Mouse (Mus musculus) kidney, postnatal 0 days (tissue): ENCODE measurements around the gene Prss36. TPM values are rescaled to one million over a fixed set of nuclear protein-coding genes. Genes with fewer than 3 reads are reported as not detected.

Source experiments
- ATAC-seq: fragments of 200-750 bp; cut with Nextera tagmentation; replicated peaks from 2 replicates; pipeline ENCODE4 v1.8.0; 2017; ENCODE audit warnings: low read depth, moderate number of reproducible peaks, moderate TSS enrichment, moderate library complexity; ENCODE audit not compliant: low FRiP score
- DNase-seq: peaks from one replicate; pipeline ENCODE4 v3.0.0-alpha.2; 2016; ENCODE audit warnings: low spot score
- H3K27ac ChIP-seq: fragments of 300-500 bp; sonication (generic); 2 replicates; pipeline ENCODE4 v1.5.1; 2014; ENCODE audit warnings: mild to moderate bottlenecking
- H3K27me3 ChIP-seq: fragments of 300-500 bp; sonication (generic); 2 replicates; pipeline ENCODE4 v1.6.1; 2014; ENCODE audit warnings: low read length, mixed read lengths; ENCODE audit not compliant: insufficient read depth
- H3K36me3 ChIP-seq: fragments of 300-500 bp; sonication (generic); 2 replicates; pipeline ENCODE4 v1.6.1; 2014; ENCODE audit warnings: low read length, mixed read lengths; ENCODE audit not compliant: insufficient read depth
- H3K4me1 ChIP-seq: fragments of 300-500 bp; sonication (generic); replicated peaks from 2 replicates; pipeline ENCODE4 v1.6.1; 2014; ENCODE audit warnings: antibody characterized with exemption, low read length, mixed read lengths; ENCODE audit not compliant: insufficient read depth
- H3K4me2 ChIP-seq: fragments of 300-500 bp; sonication (generic); 2 replicates; pipeline ENCODE4 v1.6.1; 2014; ENCODE audit warnings: mild to moderate bottlenecking, low read length, moderate library complexity, mixed read lengths
- H3K4me3 ChIP-seq: fragments of 300-500 bp; sonication (generic); replicated peaks from 2 replicates; pipeline ENCODE4 v1.5.1; 2014; ENCODE audit warnings: low read depth, low read length
- H3K9ac ChIP-seq: fragments of 300-500 bp; sonication (generic); 2 replicates; pipeline ENCODE4 v1.6.1; 2014; ENCODE audit warnings: low read depth, low read length
- H3K9me3 ChIP-seq: fragments of 300-500 bp; sonication (generic); replicated peaks from 2 replicates; pipeline ENCODE4 v1.6.1; 2016; ENCODE audit warnings: low read length, inconsistent platforms, mixed read lengths
- CTCF ChIP-seq: IDR thresholded peaks from 2 replicates; pipeline ENCODE4 v1.5.1; 2016; ENCODE audit warnings: antibody characterized with exemption, low read depth, mild to moderate bottlenecking, moderate library complexity
- WGBS: fragments of 180-500 bp; shearing (Covaris S2); extraction: QIAGEN DNeasy Blood & Tissue Kit; methylation state at CpG from one replicate; pipeline ENCODE4 v1.1.7; 2014; 5-methylcytosine and 5-hydroxymethylcytosine counted together
- polyA plus RNA-seq: library from polyadenylated mRNA; unstranded; fragments of >200 nt; fragmentation: Nextera tagmentation; extraction: Ambion mirVana; gene quantifications from 2 replicates; pipeline ENCODE4 v1.2.1, GENCODE M21; 2015

The Prss36 gene
- polyA plus RNA-seq, 1 experiment from 2014 or later, result 13.0 TPM

GRCm38 (mm10) chr7:127980606-127981005 is 34.1 kb upstream of the Prss36 start:
- Histone ChIP-seq H3K36me3 (peaks cover 83% of the 10 kb centered on the region), H3K27ac (no peak overlapping the region), H3K9ac (no peak overlapping the region), H3K4me3 (no peak overlapping the region), H3K9me3 (no peaks in the 10 kb centered on the region), H3K4me1 (no peaks in the 10 kb centered on the region), H3K4me2 (no peak overlapping the region), H3K27me3 (no peaks in the 10 kb centered on the region)
- 84% methylated on average over 3 of the region's 3 CpGs for WGBS
- DNase-seq, result no peak
- TF ChIP-seq CTCF, result no peak
- ATAC-seq, result no peak

- no peak for TF ChIP-seq CTCF
- H3K4me1 ChIP-seq, result no peaks in the 10 kb centered on the region
- no peak overlapping the region for H3K4me2 ChIP-seq
- DNase-seq, result no peak
- H3K27me3 ChIP-seq, result no peaks in the 10 kb centered on the region
- WGBS, result 94% methylated on average over 2 of the region's 2 CpGs
- no peak overlapping the region for H3K4me3 ChIP-seq
- H3K36me3 ChIP-seq, result peaks cover 79% of the 10 kb centered on the region
- H3K9me3 ChIP-seq, result no peaks in the 10 kb centered on the region
- ATAC-seq, result no peak
- no peak overlapping the region for H3K27ac ChIP-seq
- no peak overlapping the region for H3K9ac ChIP-seq
These were observed 32.3 kb upstream of the Prss36 start for GRCm38 (mm10) chr7:127978856-127979255.

- Histone ChIP-seq H3K36me3 (peaks cover 78% of the 10 kb centered on the region), H3K9me3 (no peaks in the 10 kb centered on the region), H3K4me1 (no peaks in the 10 kb centered on the region), H3K27ac (no peak overlapping the region), H3K9ac (no peak overlapping the region), H3K4me2 (no peak overlapping the region), H3K4me3 (no peak overlapping the region), H3K27me3 (no peaks in the 10 kb centered on the region)
- no peak for DNase-seq
- ATAC-seq, result no peak
- WGBS, result 82% methylated on average over 2 of the region's 2 CpGs
- no peak for TF ChIP-seq CTCF
These were observed 27.9 kb upstream of the Prss36 start for GRCm38 (mm10) chr7:127974413-127974930.

GRCm38 (mm10) chr7:127967922-127968828 is 21.6 kb upstream of the Prss36 start:
- ATAC-seq (peak; percentile 55), DNase-seq (peak; percentile 87)
- TF ChIP-seq CTCF, result no peak
- peak overlapping the region; percentile 98 for H3K9ac ChIP-seq
- H3K9me3 ChIP-seq, result no peaks in the 10 kb centered on the region
- under 1% methylated on average over 38 of the region's 42 CpGs for WGBS
- peak overlapping the region; percentile 98 for H3K27ac ChIP-seq
- H3K4me2 ChIP-seq, result peak overlapping the region; percentile 67
- no peaks in the 10 kb centered on the region for H3K27me3 ChIP-seq
- no peaks in the 10 kb centered on the region; the same call in none of the 2 replicates for H3K4me1 ChIP-seq
- H3K36me3 ChIP-seq, result peaks cover 32% of the 10 kb centered on the region
- H3K4me3 ChIP-seq, result peak overlapping the region; percentile 98

GRCm38 (mm10) chr7:127967004-127967921 is 20.7 kb upstream of the Prss36 start, which contains the start of gene Fus:
TSS of gene Fus (plus strand) at chr7:127967457.
- peak within 1 kb of the TSS; percentile 98 for H3K27ac ChIP-seq
- H3K36me3 ChIP-seq, result peaks cover 23% of the 10 kb centered on the region
- peak within 1 kb of the TSS; percentile 98 for H3K9ac ChIP-seq
- WGBS, result under 1% methylated on average over 81 of the region's 92 CpGs
- H3K4me2 ChIP-seq, result peak within 1 kb of the TSS; percentile 67
- TF ChIP-seq CTCF, result peak; percentile 47; the same call in 1 of the 2 replicates
- peak within 1 kb of the TSS; percentile 98 for H3K4me3 ChIP-seq
- H3K9me3 ChIP-seq, result no peaks in the 10 kb centered on the region
- H3K27me3 ChIP-seq, result no peaks in the 10 kb centered on the region
- ATAC-seq, result peak; percentile 94
- no peaks in the 10 kb centered on the region; the same call in none of the 2 replicates for H3K4me1 ChIP-seq
- peak; percentile 96 for DNase-seq
